Mouse (Mus musculus): ENCODE results near the gene Olfr763. TPM values are rescaled to one million over a fixed set of nuclear protein-coding genes. Genes with fewer than 3 reads are reported as not detected.

Olfr763 gene
- not detected for polyA plus RNA-seq (2017; shearing (Covaris generic))

GRCm38 (mm10) chr10:129010288-129010841 is at the start of gene Olfr763:
Olfr763 (plus strand) TSS chr10:129010791.

GRCm38 (mm10) chr10:128989131-128989530 is 21.5 kb upstream of the Olfr763 start, which contains the start of gene Olfr9:
Olfr9 (plus strand) TSS chr10:128989431.

DNA sequence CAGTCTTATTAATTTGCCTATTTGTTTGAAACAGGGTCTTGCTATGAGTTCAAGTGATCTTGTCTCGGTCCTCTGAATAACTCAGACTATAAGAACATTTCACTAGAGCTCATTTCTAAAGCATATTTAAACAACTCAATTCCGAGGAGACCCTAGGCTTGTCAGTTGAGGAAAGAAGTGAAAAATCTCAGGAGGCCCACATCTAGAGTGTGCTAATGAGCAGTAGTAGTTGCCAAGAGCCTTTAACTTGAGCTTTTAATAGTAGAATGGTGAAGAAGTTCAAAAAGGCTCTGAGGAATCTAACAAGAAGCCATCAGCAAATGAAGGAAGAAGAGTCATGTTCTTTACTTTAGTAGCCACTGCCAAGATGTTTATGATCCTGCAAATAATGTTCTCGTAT is 29.2 kb downstream of the Olfr763 start, which contains the start of gene Olfr764-ps1:
Olfr764-ps1 (minus strand) TSS at position 101 of the 400 bp plus-strand sequence.

DNA sequence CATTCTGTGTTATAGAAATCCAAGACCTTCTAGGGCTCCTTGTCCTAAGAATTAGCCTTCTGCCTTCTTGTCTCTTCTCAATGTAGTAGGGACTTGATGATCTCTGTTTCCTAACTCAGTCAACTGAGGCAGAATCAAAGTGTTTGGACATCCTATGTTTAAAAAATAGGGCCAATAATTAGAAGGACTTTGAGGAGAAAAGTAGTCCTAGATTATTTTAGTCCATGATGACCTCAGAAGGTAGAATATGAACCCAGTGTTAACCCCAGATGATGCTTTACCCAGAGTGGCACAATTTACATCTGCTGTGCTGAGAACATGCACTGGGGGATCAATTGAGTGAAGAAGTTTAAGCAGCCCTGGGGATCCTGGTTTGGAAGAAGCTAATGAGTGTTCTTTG is 39.3 kb downstream of the Olfr763 start, which contains the start of gene Olfr765:
Olfr765 (minus strand) TSS at position 101 of the 400 bp plus-strand sequence.

Other genes starting within 250 kb of the Olfr763 start
- gene Mmp19, start 219.9 kb upstream of the Olfr763 start, polyA plus RNA-seq (2017; shearing (Covaris generic)) = 0.07 TPM
- 98.2 TPM for gene Dnajc14, start 206.7 kb upstream of the Olfr763 start, polyA plus RNA-seq (2017; shearing (Covaris generic))
- 5.9 TPM for gene Tmem198b, start 206.4 kb upstream of the Olfr763 start, polyA plus RNA-seq (2017; shearing (Covaris generic))
- 157 TPM for gene Sarnp, start 193.5 kb upstream of the Olfr763 start, polyA plus RNA-seq (2017; shearing (Covaris generic))
- 52.6 TPM for gene Ormdl2, start 189.1 kb upstream of the Olfr763 start, polyA plus RNA-seq (2017; shearing (Covaris generic))
- gene Gdf11, start 119.1 kb upstream of the Olfr763 start, polyA plus RNA-seq (2017; shearing (Covaris generic)) = 3.2 TPM
- gene Cd63, start 109.8 kb upstream of the Olfr763 start, polyA plus RNA-seq (2017; shearing (Covaris generic)) = 0.69 TPM
- 17.3 TPM for gene Rdh5, start 87.9 kb upstream of the Olfr763 start, polyA plus RNA-seq (2017; shearing (Covaris generic))
- 166 TPM for gene Bloc1s1, start 86.8 kb upstream of the Olfr763 start, polyA plus RNA-seq (2017; shearing (Covaris generic))
- gene Itga7, start 77.0 kb upstream of the Olfr763 start, polyA plus RNA-seq (2017; shearing (Covaris generic)) = 4.0 TPM
- gene Mettl7b, start 49.8 kb upstream of the Olfr763 start, polyA plus RNA-seq (2017; shearing (Covaris generic)) = not detected
- gene Olfr9, start 21.4 kb upstream of the Olfr763 start, polyA plus RNA-seq (2017; shearing (Covaris generic)) = not detected
- gene Olfr764-ps1, start 29.1 kb downstream of the Olfr763 start, polyA plus RNA-seq (2017; shearing (Covaris generic)) = not detected
- not detected for gene Olfr765, start 39.2 kb downstream of the Olfr763 start, polyA plus RNA-seq (2017; shearing (Covaris generic))
- not detected for gene Olfr766-ps1, start 58.2 kb downstream of the Olfr763 start, polyA plus RNA-seq (2017; shearing (Covaris generic))
- gene Olfr767, start 72.1 kb downstream of the Olfr763 start, polyA plus RNA-seq (2017; shearing (Covaris generic)) = not detected
- gene Olfr768, start 88.6 kb downstream of the Olfr763 start, polyA plus RNA-seq (2017; shearing (Covaris generic)) = not detected
- 0.04 TPM for gene Olfr769, start 107.1 kb downstream of the Olfr763 start, polyA plus RNA-seq (2017; shearing (Covaris generic))
- not detected for gene Olfr770, start 128.2 kb downstream of the Olfr763 start, polyA plus RNA-seq (2017; shearing (Covaris generic))
- gene Olfr771, start 154.0 kb downstream of the Olfr763 start, polyA plus RNA-seq (2017; shearing (Covaris generic)) = not detected
- not detected for gene Olfr772, start 167.1 kb downstream of the Olfr763 start, polyA plus RNA-seq (2017; shearing (Covaris generic))
- not detected for gene Olfr773, start 176.6 kb downstream of the Olfr763 start, polyA plus RNA-seq (2017; shearing (Covaris generic))
- not detected for gene Olfr774, start 225.4 kb downstream of the Olfr763 start, polyA plus RNA-seq (2017; shearing (Covaris generic))
- gene Olfr775, start 237.6 kb downstream of the Olfr763 start, polyA plus RNA-seq (2017; shearing (Covaris generic)) = not detected
- gene Olfr776, start 248.3 kb downstream of the Olfr763 start, polyA plus RNA-seq (2017; shearing (Covaris generic)) = not detected

All from CD4-positive, CD25-positive, alpha-beta regulatory T cell (primary cell).